Mouse (Mus musculus) hindbrain, embryonic 14.5 days (tissue): Measurements from ENCODE around the gene Psenen. TPM values are rescaled to one million over a fixed set of nuclear protein-coding genes. Genes with fewer than 3 reads are reported as not detected.

Source experiments
- ATAC-seq: fragments of 200-750 bp; cut with Nextera tagmentation; 2 replicates; pipeline ENCODE4 v1.8.0; 2017; ENCODE audit warnings: moderate number of reproducible peaks, mild to moderate bottlenecking, moderate TSS enrichment, moderate library complexity; ENCODE audit not compliant: low FRiP score
- DNase-seq: peaks from one replicate; pipeline ENCODE4 v3.0.0-alpha.2; 2015; ENCODE audit warnings: low spot score
- H3K27ac ChIP-seq: fragments of 300-500 bp; sonication (generic); 2 replicates; pipeline ENCODE4 v1.5.1; 2014; ENCODE audit warnings: mild to moderate bottlenecking, moderate library complexity
- H3K27me3 ChIP-seq: fragments of 300-500 bp; sonication (generic); 2 replicates; pipeline ENCODE4 v1.6.1; 2014; ENCODE audit warnings: mild to moderate bottlenecking, low read length, mixed read lengths; ENCODE audit not compliant: control insufficient read depth, insufficient read depth
- H3K36me3 ChIP-seq: fragments of 300-500 bp; sonication (generic); replicated peaks from 2 replicates; pipeline ENCODE4 v1.6.1; 2014; ENCODE audit not compliant: control insufficient read depth, insufficient read depth
- H3K4me1 ChIP-seq: fragments of 300-500 bp; sonication (generic); replicated peaks from 2 replicates; pipeline ENCODE4 v1.6.1; 2014; ENCODE audit warnings: antibody characterized with exemption, low read length, mixed read lengths; ENCODE audit not compliant: control insufficient read depth, insufficient read depth
- H3K4me2 ChIP-seq: fragments of 300-500 bp; sonication (generic); replicated peaks from 2 replicates; pipeline ENCODE4 v1.6.1; 2014; ENCODE audit warnings: mild to moderate bottlenecking, moderate library complexity
- H3K4me3 ChIP-seq: fragments of 300-500 bp; sonication (generic); replicated peaks from 2 replicates; pipeline ENCODE4 v1.5.1; 2014; ENCODE audit warnings: mild to moderate bottlenecking, low read length
- H3K9ac ChIP-seq: fragments of 300-500 bp; sonication (generic); 2 replicates; pipeline ENCODE4 v1.6.1; 2014
- H3K9me3 ChIP-seq: fragments of 300-500 bp; sonication (generic); 2 replicates; pipeline ENCODE4 v1.6.1; 2016; ENCODE audit warnings: low read length; ENCODE audit not compliant: control insufficient read depth
- WGBS: fragments of 180-500 bp; shearing (Covaris S2); extraction: QIAGEN DNeasy Blood & Tissue Kit; methylation state at CpG from one replicate; pipeline ENCODE4 v1.1.7; 2014; 5-methylcytosine and 5-hydroxymethylcytosine counted together
- polyA plus RNA-seq: library from polyadenylated mRNA; unstranded; fragments of >200 nt; fragmentation: Nextera tagmentation; extraction: Ambion mirVana; gene quantifications from 2 replicates; pipeline ENCODE4 v1.2.1, GENCODE M21; 2014

Gene Psenen
- polyA plus RNA-seq, 1 experiment from 2014 or later = 118 TPM

DNA sequence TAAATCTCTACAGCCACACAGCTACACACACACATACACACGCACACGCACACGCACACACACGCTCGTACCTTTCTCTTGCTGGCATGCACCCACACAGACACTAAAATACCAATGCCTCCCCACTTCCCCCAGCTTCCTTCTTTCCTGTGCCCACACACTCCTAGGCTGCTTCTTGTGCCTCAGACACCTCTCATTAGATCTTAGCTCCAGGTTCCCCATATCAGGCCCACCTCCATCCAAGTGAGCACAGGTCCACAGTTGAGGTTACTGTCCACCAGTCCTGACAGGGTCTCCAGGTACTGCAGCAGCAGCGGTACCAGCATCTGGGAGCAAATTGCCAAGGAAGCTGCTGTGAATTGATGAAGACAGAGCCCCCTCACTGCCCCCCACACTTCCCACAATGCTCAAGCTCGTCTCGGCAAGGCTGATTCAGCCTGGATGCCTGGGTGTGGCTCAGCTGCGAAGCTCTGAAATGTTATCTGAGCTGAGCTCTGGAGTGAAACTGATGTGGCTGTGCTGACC lies 32.1 kb downstream of the Psenen start:
- 83% methylated on average over 9 of the region's 9 CpGs for WGBS

GRCm38 (mm10) chr7:30526981-30527380 lies 36.4 kb downstream of the Psenen start:
- Histone ChIP-seq H3K36me3 (peaks cover 100% of the 10 kb centered on the region), H3K27me3 (no peaks in the 10 kb centered on the region), H3K27ac (no peak overlapping the region), H3K4me3 (no peak overlapping the region), H3K9ac (no peak overlapping the region), H3K9me3 (no peaks in the 10 kb centered on the region), H3K4me1 (peaks cover 8% of the 10 kb centered on the region), H3K4me2 (no peak overlapping the region)
- DNase-seq (no peak), ATAC-seq (no peak)
- 86% methylated on average over 14 of the region's 14 CpGs for WGBS

More for the DNA sequence above, 32.1 kb downstream of the Psenen start:
- no peaks in the 10 kb centered on the region for H3K27me3 ChIP-seq
- peak overlapping the region; percentile 97 for H3K9ac ChIP-seq
- no peak for ATAC-seq
- peaks cover 36% of the 10 kb centered on the region for H3K4me1 ChIP-seq
- H3K9me3 ChIP-seq = no peaks in the 10 kb centered on the region
- peaks cover 65% of the 10 kb centered on the region for H3K36me3 ChIP-seq
- H3K27ac ChIP-seq = no peak overlapping the region
- DNase-seq = no peak
- 0 out of 2 replicates have a peak overlapping the region, but pooled peaks have one; percentile 88 for H3K4me3 ChIP-seq
- H3K4me2 ChIP-seq = peak overlapping the region; percentile 69

DNA sequence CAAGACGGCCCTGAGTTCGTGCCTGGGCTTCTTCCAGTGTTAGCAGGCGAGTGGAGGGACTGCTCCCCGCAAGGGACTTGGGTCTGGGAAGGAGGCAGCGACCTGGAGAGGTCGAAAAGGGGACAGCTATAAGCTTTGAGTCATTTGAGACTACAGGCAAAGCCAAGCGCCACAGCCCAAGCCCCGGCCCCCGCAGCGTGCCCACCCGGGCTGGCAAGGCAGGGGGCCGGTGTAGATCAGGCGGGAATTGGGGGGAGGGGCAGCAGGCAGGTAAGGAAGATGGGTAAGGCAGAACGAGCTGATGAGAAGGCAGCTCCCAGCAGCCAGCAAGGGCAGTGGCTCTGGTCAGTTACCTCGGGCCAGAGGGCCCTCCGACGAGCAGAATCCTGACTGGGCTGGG lies 37.0 kb downstream of the Psenen start:
- Histone ChIP-seq H3K36me3 (peaks cover 96% of the 10 kb centered on the region), H3K9ac (no peak overlapping the region), H3K4me1 (0 out of 2 replicates have a peak, but pooled peaks cover 2% of the 10 kb centered on the region), H3K27ac (no peak overlapping the region), H3K4me2 (no peak overlapping the region), H3K4me3 (no peak overlapping the region), H3K27me3 (no peaks in the 10 kb centered on the region), H3K9me3 (no peaks in the 10 kb centered on the region)
- no peak for ATAC-seq
- no peak for DNase-seq
- WGBS = 31% methylated on average over 15 of the region's 17 CpGs

GRCm38 (mm10) chr7:30525954-30526353 lies 37.5 kb downstream of the Psenen start:
- H3K4me1 ChIP-seq = no peaks in the 10 kb centered on the region
- H3K9ac ChIP-seq = no peak overlapping the region

GRCm38 (mm10) chr7:30524487-30524886 lies 38.9 kb downstream of the Psenen start:
- WGBS = 86% methylated on average over 6 of the region's 6 CpGs
- H3K9me3 ChIP-seq = no peaks in the 10 kb centered on the region
- ATAC-seq (no peak), DNase-seq (no peak)
- H3K4me3 ChIP-seq = no peak overlapping the region
- H3K4me2 ChIP-seq = no peak overlapping the region
- H3K27me3 ChIP-seq = no peaks in the 10 kb centered on the region
- no peak overlapping the region for H3K27ac ChIP-seq
- H3K9ac ChIP-seq = no peak overlapping the region
- H3K36me3 ChIP-seq = peaks cover 77% of the 10 kb centered on the region
- H3K4me1 ChIP-seq = no peaks in the 10 kb centered on the region; the same call in 1 of the 2 replicates

More at GRCm38 (mm10) chr7:30525954-30526353, 37.5 kb downstream of the Psenen start:
- H3K9me3 ChIP-seq = no peaks in the 10 kb centered on the region
- ATAC-seq = no peak
- H3K27me3 ChIP-seq = no peaks in the 10 kb centered on the region
- no peak for DNase-seq
- H3K36me3 ChIP-seq = peaks cover 91% of the 10 kb centered on the region
- H3K27ac ChIP-seq = no peak overlapping the region
- no peak overlapping the region for H3K4me3 ChIP-seq
- no peak overlapping the region for H3K4me2 ChIP-seq
- WGBS = 42% methylated on average over 10 of the region's 10 CpGs

DNA sequence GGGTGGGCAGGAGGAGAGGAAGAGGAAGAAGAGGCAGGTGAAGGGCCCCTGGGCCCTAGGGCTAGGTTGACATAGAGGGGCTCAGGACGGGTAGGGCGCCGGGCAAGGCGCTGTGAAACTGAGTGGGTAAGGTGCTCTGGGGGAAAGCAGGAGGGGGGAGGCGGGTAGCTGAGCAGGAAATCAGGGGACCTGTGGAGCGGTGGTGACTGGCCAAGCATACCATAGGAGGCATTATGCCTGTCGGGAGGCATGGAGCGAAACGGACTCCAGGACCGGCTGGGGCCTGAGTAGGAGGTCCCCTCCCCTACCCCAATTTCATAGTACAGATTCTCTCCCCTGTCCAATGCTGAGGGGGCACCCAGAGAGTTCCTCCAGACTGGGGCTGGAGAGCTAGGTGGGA lies 40.6 kb downstream of the Psenen start:
- Histone ChIP-seq H3K36me3 (peaks cover 61% of the 10 kb centered on the region), H3K4me1 (no peaks in the 10 kb centered on the region; the same call in 1 of the 2 replicates), H3K4me3 (no peak overlapping the region), H3K9me3 (no peaks in the 10 kb centered on the region), H3K27me3 (no peaks in the 10 kb centered on the region), H3K9ac (no peak overlapping the region), H3K27ac (no peak overlapping the region), H3K4me2 (no peak overlapping the region)
- DNase-seq = no peak
- WGBS = 75% methylated on average over 10 of the region's 10 CpGs
- no peak for ATAC-seq

- no peak overlapping the region for H3K4me3 ChIP-seq
- no peaks in the 10 kb centered on the region for H3K27me3 ChIP-seq
- ATAC-seq = no peak
- H3K36me3 ChIP-seq = peaks cover 40% of the 10 kb centered on the region
- no peak for DNase-seq
- no peak overlapping the region for H3K4me2 ChIP-seq
- no peaks in the 10 kb centered on the region; the same call in 1 of the 2 replicates for H3K4me1 ChIP-seq
- no peak overlapping the region for H3K27ac ChIP-seq
- WGBS = 71% methylated on average over 5 of the region's 5 CpGs
- H3K9me3 ChIP-seq = no peaks in the 10 kb centered on the region
- no peak overlapping the region for H3K9ac ChIP-seq
Measured at GRCm38 (mm10) chr7:30520856-30521255, 42.6 kb downstream of the Psenen start.

DNA sequence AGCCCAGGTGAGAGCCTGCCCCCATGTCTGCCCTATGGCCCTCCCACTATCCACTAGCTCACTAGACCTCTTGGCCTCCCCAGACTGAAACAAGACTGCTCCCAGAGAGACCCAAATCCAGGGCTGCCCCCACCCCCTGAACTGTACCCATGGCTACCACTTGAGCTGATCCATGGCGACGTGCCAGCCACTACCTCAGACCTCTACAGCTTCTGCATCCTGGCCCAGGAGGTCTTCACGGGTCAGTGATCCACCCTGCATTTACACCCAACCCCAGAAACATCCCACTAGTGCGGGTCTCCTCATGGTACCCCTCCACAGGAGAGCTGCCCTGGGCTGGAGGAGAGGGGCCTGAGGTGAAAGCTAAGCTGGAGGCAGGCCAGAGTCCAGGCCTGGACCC lies 43.0 kb downstream of the Psenen start:
- H3K9me3 ChIP-seq = no peaks in the 10 kb centered on the region
- peaks cover 36% of the 10 kb centered on the region for H3K36me3 ChIP-seq
- DNase-seq = no peak
- ATAC-seq = peak; percentile 14; the same call in 1 of the 2 replicates
- no peak overlapping the region for H3K4me2 ChIP-seq
- H3K4me3 ChIP-seq = no peak overlapping the region
- H3K27ac ChIP-seq = no peak overlapping the region
- H3K4me1 ChIP-seq = no peaks in the 10 kb centered on the region; the same call in 1 of the 2 replicates
- 58% methylated on average over 4 of the region's 4 CpGs for WGBS
- no peaks in the 10 kb centered on the region for H3K27me3 ChIP-seq
- H3K9ac ChIP-seq = no peak overlapping the region

DNA sequence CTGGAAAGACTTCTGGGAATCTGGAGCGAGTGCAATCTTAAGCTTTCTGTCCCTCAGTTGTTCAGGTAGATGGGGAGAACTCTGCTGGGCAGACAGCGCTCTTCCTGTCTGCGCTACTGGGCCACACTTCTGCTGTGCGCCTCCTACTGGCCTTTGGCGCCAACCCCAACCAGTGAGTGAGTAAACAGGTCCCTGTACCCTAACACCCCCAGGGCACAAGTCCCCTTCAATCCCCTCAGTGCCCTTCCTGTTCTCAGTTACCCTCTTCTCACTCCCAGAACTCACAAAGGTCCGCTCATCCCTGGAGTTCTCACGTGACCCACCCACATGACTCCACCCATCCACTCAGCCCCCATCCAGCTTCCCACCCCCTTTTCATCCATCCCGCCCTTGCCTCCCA lies 45.1 kb downstream of the Psenen start:
- 41% methylated on average over 8 of the region's 8 CpGs for WGBS
- H3K4me2 ChIP-seq = no peak overlapping the region
- H3K27ac ChIP-seq = no peak overlapping the region
- no peak overlapping the region for H3K9ac ChIP-seq
- ATAC-seq (no peak), DNase-seq (no peak)
- no peaks in the 10 kb centered on the region; the same call in 1 of the 2 replicates for H3K4me1 ChIP-seq
- no peak overlapping the region for H3K4me3 ChIP-seq
- no peaks in the 10 kb centered on the region for H3K27me3 ChIP-seq
- H3K36me3 ChIP-seq = peaks cover 15% of the 10 kb centered on the region
- no peaks in the 10 kb centered on the region for H3K9me3 ChIP-seq
